Mouse (Mus musculus) lung, postnatal 0 days (tissue): Measurements from ENCODE around the gene Cfap97. TPM values are rescaled to one million over a fixed set of nuclear protein-coding genes. Genes with fewer than 3 reads are reported as not detected.
"Not testable (repeated sequence)": the region's sequence is repeated elsewhere in the genome, so short reads cannot be mapped to it uniquely, and the experiment has no call there.

Source experiments
- ATAC-seq: fragments of 200-750 bp; cut with Nextera tagmentation; 2 replicates; pipeline ENCODE4 v1.8.0; 2017; ENCODE audit warnings: moderate library complexity
- DNase-seq: peaks from one replicate; pipeline ENCODE4 v3.0.0-alpha.2; 2016; ENCODE audit warnings: low spot score
- H3K27ac ChIP-seq: fragments of 300-500 bp; sonication (generic); 2 replicates; pipeline ENCODE4 v1.5.1; 2014; ENCODE audit warnings: antibody characterized with exemption, mild to moderate bottlenecking, low read length, mixed read lengths
- H3K27me3 ChIP-seq: fragments of 300-500 bp; sonication (generic); replicated peaks from 2 replicates; pipeline ENCODE4 v1.6.1; 2014; ENCODE audit warnings: low read length, mixed read lengths; ENCODE audit not compliant: insufficient read depth
- H3K36me3 ChIP-seq: fragments of 300-500 bp; sonication (generic); 2 replicates; pipeline ENCODE4 v1.6.1; 2014; ENCODE audit warnings: low read length, mixed read lengths; ENCODE audit not compliant: insufficient read depth
- H3K4me1 ChIP-seq: fragments of 300-500 bp; sonication (generic); 2 replicates; pipeline ENCODE4 v1.6.1; 2014; ENCODE audit warnings: antibody characterized with exemption, low read depth, low read length, mixed read lengths; ENCODE audit not compliant: insufficient read depth
- H3K4me2 ChIP-seq: fragments of 300-500 bp; sonication (generic); replicated peaks from 2 replicates; pipeline ENCODE4 v1.6.1; 2014; ENCODE audit warnings: low read depth, mild to moderate bottlenecking, low read length, moderate library complexity, mixed read lengths
- H3K4me3 ChIP-seq: fragments of 300-500 bp; sonication (generic); 2 replicates; pipeline ENCODE4 v1.5.1; 2014; ENCODE audit warnings: low read depth, low read length
- H3K9ac ChIP-seq: fragments of 300-500 bp; sonication (generic); replicated peaks from 2 replicates; pipeline ENCODE4 v1.6.1; 2014; ENCODE audit warnings: low read depth, mild to moderate bottlenecking
- H3K9me3 ChIP-seq: fragments of 300-500 bp; sonication (generic); 2 replicates; pipeline ENCODE4 v1.6.1; 2016; ENCODE audit warnings: low read length, mixed read lengths
- CTCF ChIP-seq: IDR thresholded peaks from 2 replicates; pipeline ENCODE4 v1.5.1; 2016; ENCODE audit warnings: antibody characterized with exemption, mild to moderate bottlenecking
- EP300 ChIP-seq: IDR thresholded peaks from 2 replicates; pipeline ENCODE4 v1.6.1; 2016; ENCODE audit warnings: antibody characterized with exemption, mild to moderate bottlenecking, control low read depth
- WGBS: fragments of 180-500 bp; shearing (Covaris S2); extraction: QIAGEN DNeasy Blood & Tissue Kit; methylation state at CpG from one replicate; pipeline ENCODE4 v1.1.7; 2014; 5-methylcytosine and 5-hydroxymethylcytosine counted together
- polyA plus RNA-seq: library from polyadenylated mRNA; unstranded; fragments of >200 nt; fragmentation: Nextera tagmentation; extraction: Ambion mirVana; gene quantifications from 2 replicates; pipeline ENCODE4 v1.2.1, GENCODE M21; 2015

Gene Cfap97
- polyA plus RNA-seq: 25.8 and 29.5 TPM in 2 replicates

DNA sequence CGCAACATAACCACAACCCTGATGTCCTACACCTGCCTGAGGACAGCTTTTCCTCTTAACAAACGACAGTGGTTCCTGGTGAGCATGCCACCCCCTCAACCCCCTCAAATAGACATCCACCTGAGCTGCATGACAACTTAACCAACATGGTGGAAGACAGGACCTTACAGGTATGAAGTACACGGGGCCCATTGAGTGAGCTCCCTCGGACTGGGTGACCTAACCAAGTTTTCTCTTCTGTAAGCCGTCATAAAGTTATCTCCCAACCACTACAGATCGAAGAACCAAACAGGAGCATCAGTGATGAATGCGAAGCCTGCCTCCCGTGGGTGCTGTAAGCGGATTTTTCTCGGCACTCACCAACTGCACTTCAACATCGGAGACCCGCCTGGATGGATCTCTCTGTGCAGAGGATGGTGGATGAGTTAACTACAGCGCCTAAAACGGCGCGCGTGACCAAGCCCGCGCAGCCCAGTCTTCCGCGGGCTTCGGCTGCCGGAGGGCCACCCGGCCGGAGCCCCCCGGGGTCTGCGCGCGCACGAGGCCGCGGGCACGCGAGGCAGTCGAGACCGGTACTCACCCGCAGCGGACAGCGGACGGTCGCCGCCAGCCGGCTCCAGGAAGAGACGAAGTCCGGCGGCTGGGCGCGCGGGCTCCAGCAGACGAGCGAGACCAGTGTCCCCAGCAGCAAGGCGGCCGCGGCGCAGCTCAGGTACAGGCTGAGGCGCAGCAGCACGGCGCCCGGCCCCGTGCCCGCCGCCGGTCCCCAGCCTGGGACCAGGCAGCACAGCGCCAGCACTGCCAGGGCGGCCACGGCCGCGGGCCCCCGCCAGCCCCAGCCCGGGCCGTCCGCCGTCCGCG is at the start of gene Cfap97:
Cfap97 (plus strand) TSS at position 570 of the 861 bp plus-strand sequence.
- Histone ChIP-seq H3K4me3 (peak within 1 kb of the TSS; percentile 87), H3K4me2 (peak within 1 kb of the TSS; percentile 92), H3K9me3 (no peaks in the 10 kb centered on the region), H3K4me1 (peaks cover 7% of the 10 kb centered on the region; the same call in 1 of the 2 replicates), H3K36me3 (no peaks in the 10 kb centered on the region), H3K27me3 (no peaks in the 10 kb centered on the region), H3K27ac (peak within 1 kb of the TSS; percentile 76), H3K9ac (peak within 1 kb of the TSS; percentile 55)
- 1% methylated on average over 35 of the region's 75 CpGs for WGBS
- TF ChIP-seq CTCF (0 out of 2 replicates have a peak, but pooled peaks have one; percentile 1), EP300 (no peak)
- peak; percentile 68 for ATAC-seq
- DNase-seq: peak; percentile 32

GRCm38 (mm10) chr8:46103434-46103833 is 48.1 kb upstream of the Cfap97 start:
- DNase-seq (no peak), ATAC-seq (no peak)
- H3K4me2 ChIP-seq: no peak overlapping the region
- H3K4me3 ChIP-seq: no peak overlapping the region
- no peaks in the 10 kb centered on the region for H3K27me3 ChIP-seq
- no peaks in the 10 kb centered on the region for H3K9me3 ChIP-seq
- H3K27ac ChIP-seq: no peak overlapping the region
- no peaks in the 10 kb centered on the region for H3K4me1 ChIP-seq
- no peak overlapping the region for H3K9ac ChIP-seq
- peaks cover 12% of the 10 kb centered on the region for H3K36me3 ChIP-seq
- 94% methylated on average over 11 of the region's 11 CpGs for WGBS
- TF ChIP-seq EP300: no peak
- no peak for TF ChIP-seq CTCF

DNA sequence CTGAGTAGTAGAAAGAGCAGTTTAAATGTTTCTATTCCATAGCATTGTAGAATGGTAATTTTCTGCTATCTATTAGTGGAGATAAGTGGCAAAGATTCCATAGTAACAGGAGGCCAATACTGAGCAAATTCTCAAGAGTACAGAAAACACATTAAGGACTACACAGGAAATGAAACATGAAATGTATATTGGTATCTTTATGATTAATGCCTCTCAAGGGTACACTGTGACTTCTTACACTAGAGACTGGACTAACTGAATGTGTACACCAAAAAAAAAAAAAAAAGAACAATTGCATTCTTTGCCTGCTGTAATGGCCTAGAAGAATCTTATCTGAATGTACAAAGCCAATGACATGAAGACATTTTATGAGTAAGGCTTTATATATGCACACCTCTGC is 43.9 kb upstream of the Cfap97 start:
- H3K27ac ChIP-seq: no peak overlapping the region
- ATAC-seq (no peak), DNase-seq (no peak)
- no peak overlapping the region for H3K9ac ChIP-seq
- H3K36me3 ChIP-seq: peaks cover 17% of the 10 kb centered on the region
- no peaks in the 10 kb centered on the region for H3K9me3 ChIP-seq
- H3K4me3 ChIP-seq: no peak overlapping the region
- H3K4me2 ChIP-seq: no peak overlapping the region
- H3K27me3 ChIP-seq: no peaks in the 10 kb centered on the region
- no peaks in the 10 kb centered on the region for H3K4me1 ChIP-seq
- TF ChIP-seq CTCF: no peak
- TF ChIP-seq EP300: no peak

DNA sequence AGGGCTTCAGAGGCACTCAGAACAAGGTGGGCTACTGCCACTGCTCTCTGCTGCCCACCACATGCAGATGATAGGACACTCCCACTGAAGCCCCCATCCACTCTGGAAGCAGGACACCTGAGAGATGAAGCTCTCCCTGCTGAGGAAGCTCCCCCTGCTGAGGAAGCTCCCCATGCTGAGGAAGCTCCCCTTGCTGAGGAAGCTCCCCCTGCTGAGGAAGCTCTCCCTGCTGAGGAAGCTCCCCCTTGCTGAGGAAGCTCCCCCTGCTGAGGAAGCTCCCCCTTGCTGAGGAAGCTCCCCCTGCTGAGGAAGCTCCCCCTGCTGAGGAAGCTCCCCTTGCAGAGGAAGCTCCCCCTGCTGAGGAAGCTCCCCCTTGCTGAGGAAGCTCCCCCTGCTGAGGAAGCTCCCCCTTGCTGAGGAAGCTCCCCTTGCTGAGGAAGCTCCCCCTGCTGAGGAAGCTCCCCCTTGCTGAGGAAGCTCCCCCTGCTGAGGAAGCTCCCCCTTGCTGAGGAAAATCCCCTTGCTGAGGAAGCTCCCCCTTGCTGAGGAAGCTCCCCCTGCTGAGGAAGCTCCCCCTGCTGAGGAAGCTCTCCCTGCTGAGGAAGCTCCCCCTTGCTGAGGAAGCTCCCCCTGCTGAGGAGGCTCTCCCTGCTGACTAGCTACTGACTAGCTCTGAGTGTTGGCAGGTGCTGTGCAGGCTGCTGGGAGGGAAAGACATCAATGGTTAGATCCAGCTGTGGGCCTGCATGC is 38.0 kb upstream of the Cfap97 start:
- peak; percentile 8 for DNase-seq
- H3K27me3 ChIP-seq, H3K4me1 ChIP-seq, H3K4me3 ChIP-seq, H3K27ac ChIP-seq, H3K9me3 ChIP-seq, H3K9ac ChIP-seq, H3K4me2 ChIP-seq, ATAC-seq: not testable (repeated sequence)
- 0 out of 2 replicates have a peak, but pooled peaks cover 10% of the 10 kb centered on the region for H3K36me3 ChIP-seq

- Histone ChIP-seq H3K36me3 (0 out of 2 replicates have a peak, but pooled peaks cover 5% of the 10 kb centered on the region), H3K27ac (no peak overlapping the region), H3K4me2 (no peak overlapping the region), H3K9me3 (no peaks in the 10 kb centered on the region), H3K4me1 (no peaks in the 10 kb centered on the region), H3K9ac (no peak overlapping the region), H3K27me3 (no peaks in the 10 kb centered on the region), H3K4me3 (no peak overlapping the region)
- DNase-seq: no peak
- 69% methylated on average over 3 of the region's 3 CpGs for WGBS
- ATAC-seq: no peak
- TF ChIP-seq EP300: no peak
- TF ChIP-seq CTCF: no peak
These were observed 34.4 kb upstream of the Cfap97 start for GRCm38 (mm10) chr8:46117172-46117571.

GRCm38 (mm10) chr8:46119176-46119575 is 32.4 kb upstream of the Cfap97 start:
- no peaks in the 10 kb centered on the region for H3K27me3 ChIP-seq
- TF ChIP-seq EP300 (no peak), CTCF (no peak)
- ATAC-seq: no peak
- no peaks in the 10 kb centered on the region for H3K9me3 ChIP-seq
- H3K27ac ChIP-seq: no peak overlapping the region
- 94% methylated on average over 3 of the region's 3 CpGs for WGBS
- H3K9ac ChIP-seq: no peak overlapping the region
- DNase-seq: no peak
- H3K4me1 ChIP-seq: no peaks in the 10 kb centered on the region
- H3K36me3 ChIP-seq: 0 out of 2 replicates have a peak, but pooled peaks cover 10% of the 10 kb centered on the region
- no peak overlapping the region for H3K4me2 ChIP-seq
- H3K4me3 ChIP-seq: no peak overlapping the region
